Mouse (Mus musculus): ENCODE data around the gene Kcnn1.
"Not testable (repeated sequence)": the region's sequence is repeated elsewhere in the genome, so short reads cannot be mapped to it uniquely, and the experiment has no call there.

- not testable (repeated sequence) for TF ChIP-seq CTCF (IDR thresholded peaks at IDR 0.05; ENCODE audit: extremely low read depth, insufficient read depth, insufficient read length, insufficient replicate concordance); POLR2A (IDR thresholded peaks at IDR 0.05; ENCODE audit: low read depth, low read length)
Observed at GRCm38 (mm10) chr8:70822594-70822993, 40.5 kb downstream of the Kcnn1 start.
